Mouse (Mus musculus): Measurements from ENCODE around the gene Myd88.

DNA sequence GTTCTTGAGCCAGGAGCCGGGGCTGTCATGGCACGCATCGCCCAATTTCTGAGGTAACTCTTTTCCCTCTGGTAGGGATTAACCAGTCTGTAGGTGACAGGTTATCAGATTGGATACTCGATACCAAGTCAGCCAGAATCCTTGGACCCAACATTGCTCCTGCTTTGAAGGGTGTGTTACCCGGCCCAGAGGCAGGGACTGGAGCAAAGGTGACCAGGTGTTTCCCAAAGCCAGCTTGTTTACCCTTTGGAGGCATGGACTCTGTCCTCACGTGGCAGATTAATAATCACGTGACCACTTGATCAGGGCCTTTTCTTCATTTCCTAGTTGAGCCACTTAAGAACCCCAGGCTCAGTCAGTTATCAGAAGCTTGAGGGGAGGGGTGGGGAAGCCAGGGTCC lies 1.5 kb upstream of the Myd88 start:
- no peak for TF ChIP-seq POLR2A (IDR thresholded peaks at IDR 0.05; ENCODE audit: control insufficient read depth, low read depth, low read length)
- no peak for TF ChIP-seq CTCF (IDR thresholded peaks at IDR 0.05; ENCODE audit: control insufficient read depth, insufficient read depth, insufficient replicate concordance, low read depth, low read length)

Measured in testis, adult 2 months (tissue).